Mouse (Mus musculus): ENCODE measurements at regions not wholly inside any gene's neighbourhood (a gene's known extent, or its start where the extent isn't known, plus 50 kb on each side); places are given as distances from the start of the nearest gene placed in this dataset.

DNA sequence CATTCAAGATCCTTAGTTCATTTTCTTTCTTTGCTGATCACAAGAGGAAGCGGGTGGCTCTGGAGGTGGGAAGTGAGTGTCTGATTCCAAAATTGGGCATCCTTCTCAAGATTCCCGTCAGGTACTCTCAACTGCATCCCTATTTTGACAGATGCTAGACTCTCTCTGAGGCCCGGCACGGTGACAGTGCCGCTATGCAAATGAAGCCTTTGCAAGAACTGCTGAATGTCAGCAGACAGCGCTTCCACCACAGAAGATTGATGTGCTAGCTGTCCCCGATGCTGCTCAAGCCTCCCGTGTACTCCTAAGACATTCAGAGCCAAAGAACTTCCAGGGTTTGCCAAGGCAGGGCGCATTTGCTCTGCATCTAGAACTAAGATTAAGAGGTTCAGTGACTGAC, 50.9 kb upstream of the Cpne4 start:
- no peaks in the 10 kb centered on the region for H3K9me3 ChIP-seq (replicated peaks; ENCODE audit: control insufficient read depth, low read length)
- H3K36me3 ChIP-seq (replicated peaks; ENCODE audit: control insufficient read depth, insufficient read depth, low read length), result no peaks in the 10 kb centered on the region
- H3K9ac ChIP-seq (replicated peaks; ENCODE audit: low read depth, low read length), result no peak overlapping the region
- no peak overlapping the region for H3K4me2 ChIP-seq (ENCODE audit: low read depth, low read length)
- H3K4me1 ChIP-seq (ENCODE audit: control insufficient read depth, insufficient read depth), result no peaks in the 10 kb centered on the region
- DNase-seq (ENCODE audit: low spot score) (no peak), ATAC-seq (ENCODE audit: insufficient read depth, low read depth) (no peak)
- no peak overlapping the region for H3K27ac ChIP-seq (ENCODE audit: low read depth)
- no peaks in the 10 kb centered on the region for H3K27me3 ChIP-seq (ENCODE audit: control insufficient read depth, insufficient read depth, low read length)
- 58% methylated on average over 9 of the region's 9 CpGs for WGBS
- no peak for TF ChIP-seq CTCF (IDR thresholded peaks at IDR 0.05; ENCODE audit: low read depth)
- no peak for TF ChIP-seq EP300 (IDR thresholded peaks at IDR 0.05; ENCODE audit: low read depth)
- no peak overlapping the region for H3K4me3 ChIP-seq (ENCODE audit: low read depth, low read length)

- Histone ChIP-seq H3K9ac (replicated peaks; ENCODE audit: low read depth, low read length) (no peak overlapping the region), H3K4me1 (ENCODE audit: control insufficient read depth, insufficient read depth) (no peaks in the 10 kb centered on the region), H3K4me2 (ENCODE audit: low read depth, low read length) (no peak overlapping the region), H3K27me3 (ENCODE audit: control insufficient read depth, insufficient read depth, low read length) (no peaks in the 10 kb centered on the region), H3K9me3 (replicated peaks; ENCODE audit: control insufficient read depth, low read length) (no peaks in the 10 kb centered on the region), H3K36me3 (replicated peaks; ENCODE audit: control insufficient read depth, insufficient read depth, low read length) (no peaks in the 10 kb centered on the region), H3K27ac (ENCODE audit: low read depth) (no peak overlapping the region), H3K4me3 (ENCODE audit: low read depth, low read length) (no peak overlapping the region)
- DNase-seq (ENCODE audit: low spot score) (no peak), ATAC-seq (ENCODE audit: insufficient read depth, low read depth) (no peak)
- TF ChIP-seq EP300 (IDR thresholded peaks at IDR 0.05; ENCODE audit: low read depth), result no peak
- no peak for TF ChIP-seq CTCF (IDR thresholded peaks at IDR 0.05; ENCODE audit: low read depth)
Observed at GRCm38 (mm10) chr9:104490696-104491095, 56.4 kb upstream of the Cpne4 start.

DNA sequence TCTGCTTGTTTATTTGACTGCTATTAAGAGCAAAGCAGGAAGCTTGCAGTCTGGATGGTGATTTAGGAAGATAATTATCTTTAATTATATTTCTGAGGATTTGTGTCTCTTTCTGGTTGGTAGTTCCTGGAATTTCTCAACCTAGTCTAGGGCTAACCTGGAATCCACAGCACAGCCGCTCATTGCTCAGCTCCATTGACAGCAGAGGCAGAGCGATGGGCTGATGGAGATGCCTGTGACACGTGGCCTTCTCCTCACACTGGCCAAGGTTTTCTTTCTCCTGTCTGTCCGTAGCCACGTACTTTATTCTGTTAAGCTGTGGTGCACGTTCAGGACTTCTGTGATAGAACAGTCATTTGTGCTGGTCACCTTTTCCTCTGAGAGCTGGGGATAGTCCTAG, 57.7 kb upstream of the Cpne4 start:
- TF ChIP-seq EP300 (IDR thresholded peaks at IDR 0.05; ENCODE audit: low read depth), result no peak
- no peak for TF ChIP-seq CTCF (IDR thresholded peaks at IDR 0.05; ENCODE audit: low read depth)
- H3K9me3 ChIP-seq (replicated peaks; ENCODE audit: control insufficient read depth, low read length), result no peaks in the 10 kb centered on the region
- 69% methylated on average over 6 of the region's 6 CpGs for WGBS
- no peaks in the 10 kb centered on the region for H3K27me3 ChIP-seq (ENCODE audit: control insufficient read depth, insufficient read depth, low read length)
- no peak for DNase-seq (ENCODE audit: low spot score)
- no peak overlapping the region for H3K9ac ChIP-seq (replicated peaks; ENCODE audit: low read depth, low read length)
- no peak overlapping the region for H3K27ac ChIP-seq (ENCODE audit: low read depth)
- no peak for ATAC-seq (ENCODE audit: insufficient read depth, low read depth)
- H3K4me1 ChIP-seq (ENCODE audit: control insufficient read depth, insufficient read depth), result no peaks in the 10 kb centered on the region
- no peaks in the 10 kb centered on the region for H3K36me3 ChIP-seq (replicated peaks; ENCODE audit: control insufficient read depth, insufficient read depth, low read length)
- H3K4me2 ChIP-seq (ENCODE audit: low read depth, low read length), result no peak overlapping the region
- H3K4me3 ChIP-seq (ENCODE audit: low read depth, low read length), result no peak overlapping the region

GRCm38 (mm10) chr9:104482440-104482839, 64.6 kb upstream of the Cpne4 start:
- TF ChIP-seq CTCF (IDR thresholded peaks at IDR 0.05; ENCODE audit: low read depth) (no peak), EP300 (IDR thresholded peaks at IDR 0.05; ENCODE audit: low read depth) (no peak)
- H3K36me3 ChIP-seq (replicated peaks; ENCODE audit: control insufficient read depth, insufficient read depth, low read length), result no peaks in the 10 kb centered on the region
- H3K9me3 ChIP-seq (replicated peaks; ENCODE audit: control insufficient read depth, low read length), result no peaks in the 10 kb centered on the region
- WGBS, result 63% methylated on average over 5 of the region's 5 CpGs
- H3K4me2 ChIP-seq (ENCODE audit: low read depth, low read length), result no peak overlapping the region
- no peak overlapping the region for H3K9ac ChIP-seq (replicated peaks; ENCODE audit: low read depth, low read length)
- H3K4me3 ChIP-seq (ENCODE audit: low read depth, low read length), result no peak overlapping the region
- no peak for ATAC-seq (ENCODE audit: insufficient read depth, low read depth)
- no peak for DNase-seq (ENCODE audit: low spot score)
- no peak overlapping the region for H3K27ac ChIP-seq (ENCODE audit: low read depth)
- no peaks in the 10 kb centered on the region for H3K27me3 ChIP-seq (ENCODE audit: control insufficient read depth, insufficient read depth, low read length)
- no peaks in the 10 kb centered on the region for H3K4me1 ChIP-seq (ENCODE audit: control insufficient read depth, insufficient read depth)

- H3K9ac ChIP-seq (replicated peaks; ENCODE audit: low read depth, low read length), result no peak overlapping the region
- WGBS, result 50% methylated on average over 1 of the region's 1 CpGs
- no peaks in the 10 kb centered on the region for H3K36me3 ChIP-seq (replicated peaks; ENCODE audit: control insufficient read depth, insufficient read depth, low read length)
- DNase-seq (ENCODE audit: low spot score) (no peak), ATAC-seq (ENCODE audit: insufficient read depth, low read depth) (no peak)
- H3K27me3 ChIP-seq (ENCODE audit: control insufficient read depth, insufficient read depth, low read length), result no peaks in the 10 kb centered on the region
- no peak overlapping the region for H3K4me3 ChIP-seq (ENCODE audit: low read depth, low read length)
- H3K9me3 ChIP-seq (replicated peaks; ENCODE audit: control insufficient read depth, low read length), result no peaks in the 10 kb centered on the region
- TF ChIP-seq CTCF (IDR thresholded peaks at IDR 0.05; ENCODE audit: low read depth), result no peak
- TF ChIP-seq EP300 (IDR thresholded peaks at IDR 0.05; ENCODE audit: low read depth), result no peak
- no peak overlapping the region for H3K4me2 ChIP-seq (ENCODE audit: low read depth, low read length)
- H3K4me1 ChIP-seq (ENCODE audit: control insufficient read depth, insufficient read depth), result no peaks in the 10 kb centered on the region
- H3K27ac ChIP-seq (ENCODE audit: low read depth), result no peak overlapping the region
Observed at GRCm38 (mm10) chr9:104480683-104481082, 66.4 kb upstream of the Cpne4 start.

DNA sequence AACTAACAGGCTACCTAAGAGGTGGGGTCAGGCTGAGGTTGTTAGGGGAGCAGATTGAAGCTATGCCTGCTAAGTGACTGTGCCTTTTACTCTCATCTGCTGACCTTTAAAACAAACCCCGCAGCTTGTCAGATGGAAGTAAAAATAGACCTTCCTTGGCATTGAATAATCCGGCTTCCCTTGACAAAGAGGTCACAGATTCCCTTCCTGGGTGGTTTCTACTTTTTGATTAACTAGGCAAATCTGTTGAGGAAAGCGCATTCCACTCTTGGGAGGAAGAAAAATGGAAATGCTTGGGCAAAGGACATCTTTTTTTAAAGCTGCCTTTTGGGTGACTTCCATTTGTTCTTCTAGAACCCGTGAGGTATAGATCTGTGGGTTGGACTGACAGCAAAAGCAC, 72.3 kb upstream of the Cpne4 start:
- H3K27ac ChIP-seq (ENCODE audit: low read depth), result no peak overlapping the region
- no peak overlapping the region for H3K4me2 ChIP-seq (ENCODE audit: low read depth, low read length)
- no peaks in the 10 kb centered on the region for H3K9me3 ChIP-seq (replicated peaks; ENCODE audit: control insufficient read depth, low read length)

More for the DNA sequence above, 72.3 kb upstream of the Cpne4 start:
- Histone ChIP-seq H3K36me3 (replicated peaks; ENCODE audit: control insufficient read depth, insufficient read depth, low read length) (no peaks in the 10 kb centered on the region), H3K4me1 (ENCODE audit: control insufficient read depth, insufficient read depth) (no peaks in the 10 kb centered on the region), H3K27me3 (ENCODE audit: control insufficient read depth, insufficient read depth, low read length) (no peaks in the 10 kb centered on the region), H3K4me3 (ENCODE audit: low read depth, low read length) (no peak overlapping the region), H3K9ac (replicated peaks; ENCODE audit: low read depth, low read length) (no peak overlapping the region)
- no peak for ATAC-seq (ENCODE audit: insufficient read depth, low read depth)
- no peak for DNase-seq (ENCODE audit: low spot score)
- TF ChIP-seq EP300 (IDR thresholded peaks at IDR 0.05; ENCODE audit: low read depth) (no peak), CTCF (IDR thresholded peaks at IDR 0.05; ENCODE audit: low read depth) (no peak)
- WGBS, result 52% methylated on average over 4 of the region's 4 CpGs
